Mouse (Mus musculus) liver, postnatal 0 days (tissue): ENCODE results near the gene Cyb561d2.
A peak's percentile ranks its signal among the peaks of the same experiment; 100 is the strongest.

ENCODE experiments used
- CTCF ChIP-seq: sonication (generic); IDR thresholded peaks from 2 replicates; pipeline ENCODE4 v1.5.1; 2016; ENCODE audit warnings: antibody characterized with exemption, low read depth
- EP300 ChIP-seq: IDR thresholded peaks from 2 replicates; pipeline ENCODE4 v1.6.1; 2016; ENCODE audit warnings: antibody characterized with exemption, low read depth, mild to moderate bottlenecking

DNA sequence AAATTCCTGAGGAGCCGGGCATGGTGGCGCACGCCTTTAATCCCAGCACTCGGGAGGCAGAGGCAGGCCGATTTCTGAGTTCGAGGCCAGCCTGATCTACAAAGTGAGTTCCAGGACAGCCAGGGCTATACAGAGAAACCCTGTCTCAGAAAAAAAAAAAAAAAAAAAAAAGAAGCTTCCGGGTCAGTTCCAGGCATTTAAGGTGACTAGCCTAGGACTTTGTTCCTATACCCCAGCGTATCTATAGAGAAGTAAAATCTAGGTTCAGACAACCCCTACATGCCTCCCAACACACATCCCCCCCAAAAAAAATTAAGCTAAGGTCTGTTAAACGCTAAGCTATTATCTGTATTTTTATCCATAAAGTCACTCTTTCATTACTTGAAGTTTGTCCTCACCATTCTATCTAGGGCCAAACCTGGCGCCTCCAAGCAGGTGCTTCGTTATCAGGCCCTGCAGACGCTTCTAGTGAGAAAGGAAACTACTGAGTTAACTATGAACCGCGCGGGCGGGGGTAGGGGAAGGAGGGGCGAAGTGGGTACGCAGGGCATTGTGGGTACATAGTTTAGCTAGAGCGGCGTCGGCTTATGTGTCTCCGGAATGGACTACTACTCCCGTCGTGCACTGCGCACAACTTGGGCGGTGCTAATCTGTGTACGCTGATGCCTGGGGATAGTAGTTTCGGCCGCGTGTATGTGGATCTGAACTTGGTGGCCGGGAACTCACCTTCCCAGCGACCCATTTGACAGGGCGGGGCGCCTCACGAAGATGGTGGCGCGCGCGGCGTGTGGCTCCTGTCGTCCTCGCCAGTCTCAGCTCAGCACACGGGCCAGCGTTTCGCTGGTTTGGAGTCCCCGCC lies 45.2 kb upstream of the Cyb561d2 start, which contains the start of gene Ifrd2:
- TF ChIP-seq EP300 = peak; percentile 99
- no peak for TF ChIP-seq CTCF
